In genomic region chr2:125449361-125449760, GRCm38 (mm10) we compare ENCODE assay signal across 27 mouse cellular contexts. TPM values are rescaled to one million over a fixed set of nuclear protein-coding genes. Genes with fewer than 3 reads are reported as not detected.
DNase-seq lines count a peak whose midpoint lies in the region; ATAC-seq lines count a peak whose summit lies in the region.
"Had no signal": no experiment of that assay in that cellular context is flagged by ENCODE, and none has a peak within 500 bp of the region (broad histone marks: within the 10 kb centered on the region; RNA-seq: fewer than 3 reads in every experiment).

No protein-coding gene starts in this region.

- no peaks in the 10 kb centered on the region for H3K27me3 ChIP-seq in heart, embryonic 12.5 days (replicated peaks)
- no peaks in the 10 kb centered on the region for H3K27me3 ChIP-seq in kidney, embryonic 15.5 days
- no peaks in the 10 kb centered on the region for H3K27me3 ChIP-seq in limb, embryonic 12.5 days
- H3K27me3 ChIP-seq: intestine, embryonic 15.5 days; liver, embryonic 12.5 days; neural tube, embryonic 13.5 days; stomach, embryonic 15.5 days had no signal

- no peak for ATAC-seq in heart, embryonic 12.5 days (ENCODE audit: insufficient number of reproducible peaks, low FRiP score)
- no peak for ATAC-seq in kidney, embryonic 15.5 days (replicated peaks; ENCODE audit: low FRiP score)
- ATAC-seq in limb, embryonic 12.5 days (ENCODE audit: insufficient number of reproducible peaks, insufficient read depth, low FRiP score, low TSS enrichment, low read depth), result no peak
- ATAC-seq: activated CD4-positive, CD25-positive, alpha-beta regulatory T cell, adult 4 months; forebrain, embryonic 16.5 days; hindbrain, embryonic 16.5 days; intestine, embryonic 15.5 days; liver, embryonic 12.5 days; midbrain, embryonic 16.5 days had no signal

- peaks cover 32% of the 10 kb centered on the region for H3K4me1 ChIP-seq in heart, embryonic 12.5 days (replicated peaks)
- peaks cover 13% of the 10 kb centered on the region for H3K4me1 ChIP-seq in kidney, embryonic 15.5 days
- peaks cover 40% of the 10 kb centered on the region for H3K4me1 ChIP-seq in limb, embryonic 12.5 days (replicated peaks)
- H3K4me1 ChIP-seq: intestine, embryonic 15.5 days; stomach, embryonic 15.5 days had no signal

- no peak overlapping the region for H3K4me3 ChIP-seq in heart, embryonic 12.5 days
- no peak overlapping the region for H3K4me3 ChIP-seq in kidney, embryonic 15.5 days (replicated peaks)
- no peak overlapping the region for H3K4me3 ChIP-seq in limb, embryonic 12.5 days (replicated peaks)
- H3K4me3 ChIP-seq: forebrain, embryonic 10.5 days; hindbrain, embryonic 10.5 days; intestine, embryonic 15.5 days; left cerebral cortex, adult 2 months; liver, embryonic 12.5 days; midbrain, embryonic 10.5 days; myocyte; neural tube, embryonic 13.5 days; stomach, embryonic 15.5 days had no signal

- no peak overlapping the region for H3K4me2 ChIP-seq in heart, embryonic 12.5 days
- no peak overlapping the region for H3K4me2 ChIP-seq in kidney, embryonic 15.5 days
- no peak overlapping the region for H3K4me2 ChIP-seq in limb, embryonic 12.5 days
- H3K4me2 ChIP-seq: intestine, embryonic 15.5 days; liver, embryonic 12.5 days; neural tube, embryonic 13.5 days; stomach, embryonic 15.5 days had no signal

- DNase-seq in heart, adult 8-10 months (ENCODE audit: low spot score), result no peak
- no peak for DNase-seq in kidney, postnatal 25 days
- peak; percentile 42 for DNase-seq in forelimb bud, embryonic 11.5 days (ENCODE audit: low read depth, low spot score)
- DNase-seq in embryo, embryonic 9.5 days (ENCODE audit: extremely low spot score), result no peak
- no peak for DNase-seq in adrenal gland, adult 8-10 months
- DNase-seq: adrenal gland, postnatal 10 days; cerebellum, adult 2 months; cerebellum, postnatal 25 days; layer of hippocampus, adult 9-11 months; thymus, postnatal 25 days had no signal

- no peaks in the 10 kb centered on the region for H3K36me3 ChIP-seq in heart, embryonic 12.5 days
- no peaks in the 10 kb centered on the region for H3K36me3 ChIP-seq in kidney, embryonic 15.5 days
- H3K36me3 ChIP-seq in limb, embryonic 12.5 days, result no peaks in the 10 kb centered on the region
- H3K36me3 ChIP-seq: forebrain, embryonic 10.5 days; hindbrain, embryonic 10.5 days; intestine, embryonic 15.5 days; liver, embryonic 12.5 days; midbrain, embryonic 10.5 days; neural tube, embryonic 13.5 days; stomach, embryonic 15.5 days had no signal

- H3K9me3 ChIP-seq in heart, embryonic 12.5 days (replicated peaks), result no peaks in the 10 kb centered on the region
- H3K9me3 ChIP-seq in kidney, embryonic 15.5 days (replicated peaks), result no peaks in the 10 kb centered on the region
- H3K9me3 ChIP-seq in limb, embryonic 12.5 days, result no peaks in the 10 kb centered on the region
- H3K9me3 ChIP-seq: forebrain, embryonic 10.5 days; hindbrain, embryonic 10.5 days; intestine, embryonic 15.5 days; liver, embryonic 12.5 days; midbrain, embryonic 10.5 days; neural tube, embryonic 13.5 days; stomach, embryonic 15.5 days had no signal

- 61% methylated on average over 8 of the region's 8 CpGs for WGBS in heart, embryonic 12.5 days
- WGBS in kidney, embryonic 15.5 days, result 41% methylated on average over 8 of the region's 8 CpGs
- WGBS in limb, embryonic 12.5 days, result 46% methylated on average over 8 of the region's 8 CpGs

- peak overlapping the region; percentile 10; the same call in 1 of the 2 replicates for H3K27ac ChIP-seq in heart, embryonic 12.5 days (ENCODE audit: poor library complexity, severe bottlenecking)
- peak overlapping the region; percentile 54 for H3K27ac ChIP-seq in kidney, embryonic 15.5 days
- H3K27ac ChIP-seq in limb, embryonic 12.5 days, result peak overlapping the region; percentile 47; the same call in 1 of the 2 replicates
- H3K27ac ChIP-seq: forebrain, embryonic 10.5 days; hindbrain, embryonic 10.5 days; intestine, embryonic 15.5 days; left cerebral cortex, adult 2 months; liver, embryonic 12.5 days; midbrain, embryonic 10.5 days; neural tube, embryonic 13.5 days; stomach, embryonic 15.5 days had no signal

- no peak overlapping the region for H3K9ac ChIP-seq in heart, embryonic 12.5 days
- H3K9ac ChIP-seq in kidney, embryonic 15.5 days, result no peak overlapping the region
- H3K9ac ChIP-seq in limb, embryonic 12.5 days (replicated peaks), result no peak overlapping the region
- H3K9ac ChIP-seq: intestine, embryonic 15.5 days; liver, embryonic 12.5 days; neural tube, embryonic 13.5 days; stomach, embryonic 15.5 days had no signal

RNA-seq across cellular contexts. Expression of gene Gm9913, which starts 55.5 kb away (rescaled TPM):
- polyA plus RNA-seq in heart, embryonic 12.5 days (2016; fragmentation: Nextera tagmentation; extraction: Ambion mirVana), result 0.57 and 0.70 TPM in 2 replicates
- under 1 TPM; 0.09 to 0.14 (median 0.10) TPM for total RNA-seq in heart, adult 8-10 months (2022)
- polyA plus RNA-seq in kidney, embryonic 15.5 days (2015; fragmentation: Nextera tagmentation; extraction: Ambion mirVana), result 0.19 and 0.42 TPM in 2 replicates
- 0.20 and 0.32 TPM in 2 replicates for polyA plus RNA-seq in limb, embryonic 12.5 days (2016; fragmentation: Nextera tagmentation; extraction: Ambion mirVana)
- under 1 TPM in 1 of 4 experiments, not detected in 3; 0.11 TPM for total RNA-seq in adrenal gland, adult 8-10 months (2022)
- total RNA-seq: MEL had no signal
- polyA plus RNA-seq: activated CD4-positive, CD25-positive, alpha-beta regulatory T cell, adult 4 months; neural tube, embryonic 13.5 days had no signal

RNA-seq across cellular contexts. Expression of gene Fbn1, which starts 58.4 kb away (rescaled TPM):
- polyA plus RNA-seq in heart, embryonic 12.5 days (2016; fragmentation: Nextera tagmentation; extraction: Ambion mirVana), result 38.8 and 44.1 TPM in 2 replicates
- 10 to 100 TPM; 17.4 to 32.9 (median 23.8) TPM for total RNA-seq in heart, adult 8-10 months (2022)
- 13.4 and 16.4 TPM in 2 replicates for polyA plus RNA-seq in kidney, embryonic 15.5 days (2015; fragmentation: Nextera tagmentation; extraction: Ambion mirVana)
- 11.5 and 14.2 TPM in 2 replicates for polyA plus RNA-seq in limb, embryonic 12.5 days (2016; fragmentation: Nextera tagmentation; extraction: Ambion mirVana)
- 10 to 100 TPM; 11.4 to 25.4 (median 14.2) TPM for total RNA-seq in adrenal gland, adult 8-10 months (2022)
- total RNA-seq: MEL had no signal
- polyA plus RNA-seq: activated CD4-positive, CD25-positive, alpha-beta regulatory T cell, adult 4 months had no signal
